In the genomic region with DNA sequence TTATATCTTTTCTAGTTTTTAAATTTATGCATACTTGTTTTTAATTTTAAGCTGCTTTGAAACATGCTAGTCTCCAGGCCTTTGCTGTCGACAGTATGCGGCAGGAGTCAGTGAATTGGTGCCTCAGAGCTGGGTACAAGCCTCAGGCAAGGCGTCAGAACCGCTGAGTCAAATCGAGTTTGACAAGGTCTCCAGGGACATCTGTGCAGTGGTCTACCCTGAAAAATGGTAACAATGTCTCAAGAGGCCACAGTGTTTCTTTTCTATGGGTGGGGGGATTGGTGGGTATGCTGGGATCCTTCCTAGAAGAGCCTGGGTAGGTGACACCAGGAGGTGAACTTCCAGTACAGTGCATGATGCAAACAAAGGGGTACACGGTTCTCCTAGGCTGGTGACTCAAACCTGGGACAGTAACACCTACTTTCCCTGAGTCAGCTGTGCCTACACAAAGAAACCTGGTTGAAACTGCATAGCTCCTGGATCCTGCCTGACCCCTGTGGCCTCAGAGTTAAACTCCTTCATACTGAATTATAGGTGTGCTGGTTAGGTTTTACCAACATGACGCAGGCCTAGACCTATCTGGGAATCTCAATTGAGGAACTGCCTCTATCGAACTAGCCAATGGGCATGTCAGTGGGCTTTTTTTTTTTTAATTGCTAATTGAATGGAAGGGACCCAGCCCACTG, we compare ENCODE assay signal across 18 mouse cellular contexts. TPM values are rescaled to one million over a fixed set of nuclear protein-coding genes. Genes with fewer than 3 reads are reported as not detected.
A peak's percentile ranks its signal among the peaks of the same experiment; 100 is the strongest.
DNase-seq lines count a peak whose midpoint lies in the region; ATAC-seq and TF ChIP-seq lines count a peak whose summit lies in the region.
"Had no signal": no experiment of that assay in that cellular context is flagged by ENCODE, and none has a peak within 500 bp of the region (broad histone marks: within the 10 kb centered on the region; RNA-seq: fewer than 3 reads in every experiment).

No protein-coding gene starts in this region.

- no peaks in the 10 kb centered on the region for H3K36me3 ChIP-seq in hindbrain, embryonic 15.5 days
- no peaks in the 10 kb centered on the region for H3K36me3 ChIP-seq in hindbrain, postnatal 0 days (ENCODE audit: insufficient read depth, low read length)
- H3K36me3 ChIP-seq in midbrain, embryonic 12.5 days, result no peaks in the 10 kb centered on the region
- no peaks in the 10 kb centered on the region for H3K36me3 ChIP-seq in midbrain, embryonic 10.5 days
- H3K36me3 ChIP-seq: heart, embryonic 15.5 days; hindbrain, embryonic 10.5 days; limb, embryonic 12.5 days had no signal

- H3K9ac ChIP-seq in hindbrain, embryonic 15.5 days, result no peak overlapping the region
- no peak overlapping the region for H3K9ac ChIP-seq in hindbrain, postnatal 0 days (replicated peaks; ENCODE audit: low read length)
- no peak overlapping the region for H3K9ac ChIP-seq in midbrain, embryonic 12.5 days (replicated peaks)
- H3K9ac ChIP-seq: heart, embryonic 15.5 days; limb, embryonic 12.5 days; lung, embryonic 14.5 days had no signal

- intact Hi-C loops in gastrocnemius, postnatal 36 days (cut with DNase I), result no loop called here

- 75% methylated on average over 8 of the region's 8 CpGs for WGBS in hindbrain, embryonic 15.5 days
- WGBS in hindbrain, postnatal 0 days, result 81% methylated on average over 8 of the region's 8 CpGs
- WGBS in midbrain, embryonic 12.5 days, result 75% methylated on average over 8 of the region's 8 CpGs
- 81% methylated on average over 8 of the region's 8 CpGs for WGBS in midbrain, embryonic 10.5 days

- H3K9me3 ChIP-seq in hindbrain, embryonic 15.5 days, result no peaks in the 10 kb centered on the region
- H3K9me3 ChIP-seq in hindbrain, postnatal 0 days (ENCODE audit: low read length), result no peaks in the 10 kb centered on the region
- H3K9me3 ChIP-seq in midbrain, embryonic 12.5 days, result no peaks in the 10 kb centered on the region
- no peaks in the 10 kb centered on the region for H3K9me3 ChIP-seq in midbrain, embryonic 10.5 days (replicated peaks)
- H3K9me3 ChIP-seq: heart, embryonic 15.5 days; limb, embryonic 12.5 days had no signal

- ATAC-seq in hindbrain, embryonic 15.5 days (ENCODE audit: low FRiP score, low read depth), result peak; percentile 42; the same call in 1 of the 2 replicates
- no peak for ATAC-seq in hindbrain, postnatal 0 days
- peak; percentile 70 for ATAC-seq in midbrain, embryonic 12.5 days (ENCODE audit: low FRiP score, low read depth)

- H3K27me3 ChIP-seq in hindbrain, embryonic 15.5 days, result no peaks in the 10 kb centered on the region
- no peaks in the 10 kb centered on the region for H3K27me3 ChIP-seq in hindbrain, postnatal 0 days (ENCODE audit: insufficient read depth, low read length)
- no peaks in the 10 kb centered on the region for H3K27me3 ChIP-seq in midbrain, embryonic 12.5 days
- H3K27me3 ChIP-seq in midbrain, embryonic 10.5 days (ENCODE audit: low read depth, poor library complexity, severe bottlenecking), result no peaks in the 10 kb centered on the region
- H3K27me3 ChIP-seq: heart, embryonic 15.5 days; limb, embryonic 12.5 days had no signal

- no peak for DNase-seq in hindbrain, postnatal 0 days (ENCODE audit: low spot score)
- no peak for DNase-seq in midbrain, embryonic 10.5 days (ENCODE audit: low spot score)
- peak; percentile 39 for DNase-seq in brain, embryonic 14.5 days (ENCODE audit: low read depth)
- DNase-seq in retina, postnatal 1 day, result peak; percentile 90
- no peak for DNase-seq in gastrocnemius, postnatal 36 days
- no peak for DNase-seq in frontal cortex, postnatal 36 days (ENCODE audit: low spot score in 2 of 2)
- DNase-seq: adrenal gland, postnatal 14 days; cerebellum, adult 9-10 months; kidney, adult 18-20 months; lung, embryonic 14.5 days; right cerebral cortex, postnatal 14 days; thymus, adult 2 months had no signal

- no peak overlapping the region for H3K4me3 ChIP-seq in hindbrain, embryonic 15.5 days
- H3K4me3 ChIP-seq in hindbrain, postnatal 0 days (ENCODE audit: low read length), result no peak overlapping the region
- H3K4me3 ChIP-seq in midbrain, embryonic 12.5 days, result no peak overlapping the region
- H3K4me3 ChIP-seq in midbrain, embryonic 10.5 days, result no peak overlapping the region
- H3K4me3 ChIP-seq: heart, embryonic 15.5 days; hindbrain, embryonic 10.5 days; limb, embryonic 12.5 days had no signal

- TF ChIP-seq CTCF in hindbrain, postnatal 0 days (IDR thresholded peaks at IDR 0.05; ENCODE audit: low read depth), result no peak
- no peak for TF ChIP-seq CTCF in brain, embryonic 14.5 days (IDR thresholded peaks at IDR 0.05; ENCODE audit: borderline replicate concordance, extremely low read depth, insufficient read depth, insufficient read length)

- no peak overlapping the region for H3K4me2 ChIP-seq in hindbrain, embryonic 15.5 days
- no peak overlapping the region for H3K4me2 ChIP-seq in hindbrain, postnatal 0 days (ENCODE audit: low read depth, low read length)
- H3K4me2 ChIP-seq in midbrain, embryonic 12.5 days (replicated peaks), result no peak overlapping the region
- H3K4me2 ChIP-seq: heart, embryonic 15.5 days; limb, embryonic 12.5 days; lung, embryonic 14.5 days had no signal

- H3K4me1 ChIP-seq in hindbrain, embryonic 15.5 days (replicated peaks), result no peaks in the 10 kb centered on the region
- no peaks in the 10 kb centered on the region; the same call in 1 of the 2 replicates for H3K4me1 ChIP-seq in hindbrain, postnatal 0 days (ENCODE audit: insufficient read depth, low read length)
- H3K4me1 ChIP-seq in midbrain, embryonic 12.5 days, result peaks cover 9% of the 10 kb centered on the region
- H3K4me1 ChIP-seq in midbrain, embryonic 10.5 days, result peaks cover 10% of the 10 kb centered on the region
- H3K4me1 ChIP-seq: heart, embryonic 15.5 days; limb, embryonic 12.5 days had no signal

- no peak for TF ChIP-seq POLR2A in brain, embryonic 14.5 days (IDR thresholded peaks at IDR 0.05; ENCODE audit: borderline replicate concordance, extremely low read depth, insufficient read depth, insufficient read length, poor library complexity, severe bottlenecking)

- no peak overlapping the region for H3K27ac ChIP-seq in hindbrain, embryonic 15.5 days (replicated peaks)
- no peak overlapping the region for H3K27ac ChIP-seq in hindbrain, postnatal 0 days
- H3K27ac ChIP-seq in midbrain, embryonic 12.5 days (replicated peaks), result no peak overlapping the region
- no peak overlapping the region for H3K27ac ChIP-seq in midbrain, embryonic 10.5 days (replicated peaks)
- H3K27ac ChIP-seq: heart, embryonic 15.5 days; hindbrain, embryonic 10.5 days; limb, embryonic 12.5 days; macrophage had no signal

RNA-seq across cellular contexts. Expression of gene Crot, which starts 46.6 kb away (rescaled TPM):
- 21.7 and 21.9 TPM in 2 replicates for polyA plus RNA-seq in hindbrain, embryonic 15.5 days (2015; fragmentation: Nextera tagmentation; extraction: Ambion mirVana)
- 18.3 and 20.7 TPM in 2 replicates for total RNA-seq in hindbrain, postnatal 0 days (2014; rRNA removed)
- polyA plus RNA-seq in hindbrain, postnatal 0 days (2015; fragmentation: Nextera tagmentation; extraction: Ambion mirVana), result 26.0 and 30.3 TPM in 2 replicates
- polyA plus RNA-seq in midbrain, embryonic 12.5 days (2016; fragmentation: Nextera tagmentation; extraction: Ambion mirVana), result 22.9 and 25.8 TPM in 2 replicates
- 26.9 and 29.0 TPM in 2 replicates for polyA plus RNA-seq in midbrain, embryonic 10.5 days (2016; fragmentation: Nextera tagmentation; extraction: Ambion mirVana)
- polyA plus RNA-seq in brain, embryonic 14.5 days (2012; rRNA removed), result 12.8 and 13.7 TPM in 2 replicates
- 10 to 100 TPM; 25.2 to 27.8 TPM for total RNA-seq in gastrocnemius, postnatal 36 days (2021)

RNA-seq across cellular contexts. Expression of gene Tmem243, which starts 56.7 kb away (rescaled TPM):
- 10.6 and 11.2 TPM in 2 replicates for polyA plus RNA-seq in hindbrain, embryonic 15.5 days (2015; fragmentation: Nextera tagmentation; extraction: Ambion mirVana)
- 5.3 and 6.2 TPM in 2 replicates for total RNA-seq in hindbrain, postnatal 0 days (2014; rRNA removed)
- 14.9 and 15.7 TPM in 2 replicates for polyA plus RNA-seq in hindbrain, postnatal 0 days (2015; fragmentation: Nextera tagmentation; extraction: Ambion mirVana)
- polyA plus RNA-seq in midbrain, embryonic 12.5 days (2016; fragmentation: Nextera tagmentation; extraction: Ambion mirVana), result 24.5 and 26.3 TPM in 2 replicates
- 24.2 and 24.6 TPM in 2 replicates for polyA plus RNA-seq in midbrain, embryonic 10.5 days (2016; fragmentation: Nextera tagmentation; extraction: Ambion mirVana)
- 5.1 and 6.6 TPM in 2 replicates for polyA plus RNA-seq in brain, embryonic 14.5 days (2012; rRNA removed)
- total RNA-seq in gastrocnemius, postnatal 36 days (2021), result 1 to 10 TPM; 5.6 to 8.8 TPM

Comparison
In these comparisons a context has a peak if more than half of its experiments do, and no peak if none do; other contexts are left out.
1. DNase-seq: peak in brain, embryonic 14.5 days (single experiment) and retina, postnatal 1 day (single experiment); none in hindbrain, postnatal 0 days (single experiment), midbrain, embryonic 10.5 days (single experiment), gastrocnemius, postnatal 36 days (0 of 2) and frontal cortex, postnatal 36 days (0 of 2).